Mouse (Mus musculus) CD4-positive helper T cell, adult 2 months (primary cell): Measurements from ENCODE around the gene Cbx3.
"Not testable (repeated sequence)": the region's sequence is repeated elsewhere in the genome, so short reads cannot be mapped to it uniquely, and the experiment has no call there.

Experiments used
- DNase-seq: peaks from one replicate; pipeline ENCODE4 v3.0.0-alpha.2; 2012; ENCODE audit warnings: low read depth, missing footprints, low spot score

Cbx3 gene

GRCm38 (mm10) chr6:51469715-51470310 lies 347 bp upstream of the Cbx3 start, which contains the start of gene Hnrnpa2b1:
TSS of gene Hnrnpa2b1 (minus strand) at chr6:51469894.
- peak; percentile 99 for DNase-seq

GRCm38 (mm10) chr6:51471179-51471505 lies 982 bp downstream of the Cbx3 start:
- DNase-seq: no peak

- no peak for DNase-seq
These were observed 1.6 kb downstream of the Cbx3 start for GRCm38 (mm10) chr6:51471782-51472181.

- no peak for DNase-seq
These were observed 2.1 kb downstream of the Cbx3 start for GRCm38 (mm10) chr6:51472213-51472612.

- DNase-seq: no peak
These were observed 9.1 kb downstream of the Cbx3 start for GRCm38 (mm10) chr6:51479136-51479731.

GRCm38 (mm10) chr6:51481548-51481947 lies 11.4 kb downstream of the Cbx3 start:
- DNase-seq: no peak

- DNase-seq: no peak
These were observed 13.7 kb downstream of the Cbx3 start for GRCm38 (mm10) chr6:51483861-51484260.

- not testable (repeated sequence) for DNase-seq
These were observed 14.4 kb downstream of the Cbx3 start for GRCm38 (mm10) chr6:51484556-51484955.

GRCm38 (mm10) chr6:51485646-51486045 lies 15.5 kb downstream of the Cbx3 start:
- no peak for DNase-seq

- DNase-seq: no peak
These were observed 16.0 kb downstream of the Cbx3 start for GRCm38 (mm10) chr6:51486076-51486710.

- DNase-seq: no peak
These were observed 16.6 kb downstream of the Cbx3 start for GRCm38 (mm10) chr6:51486731-51487130.

- DNase-seq: no peak
These were observed 19.6 kb downstream of the Cbx3 start for GRCm38 (mm10) chr6:51489787-51490186.

GRCm38 (mm10) chr6:51497321-51498111 lies 27.4 kb downstream of the Cbx3 start:
- no peak for DNase-seq

GRCm38 (mm10) chr6:51505671-51506070 lies 35.5 kb downstream of the Cbx3 start:
- no peak for DNase-seq

GRCm38 (mm10) chr6:51507556-51507955 lies 37.4 kb downstream of the Cbx3 start:
- no peak for DNase-seq

- peak; percentile 90 for DNase-seq
These were observed 38.8 kb downstream of the Cbx3 start for GRCm38 (mm10) chr6:51508750-51509648.

- peak; percentile 70 for DNase-seq
These were observed 39.9 kb downstream of the Cbx3 start for GRCm38 (mm10) chr6:51510094-51510493.

GRCm38 (mm10) chr6:51510946-51511345 lies 40.8 kb downstream of the Cbx3 start:
- no peak for DNase-seq

GRCm38 (mm10) chr6:51513745-51514144 lies 43.6 kb downstream of the Cbx3 start:
- DNase-seq: no peak

GRCm38 (mm10) chr6:51514860-51515259 lies 44.7 kb downstream of the Cbx3 start:
- no peak for DNase-seq

- no peak for DNase-seq
These were observed 53.1 kb downstream of the Cbx3 start for GRCm38 (mm10) chr6:51523310-51523709.
